Mouse (Mus musculus) midbrain, embryonic 10.5 days (tissue): ENCODE data around the gene Arhgef38. TPM values are rescaled to one million over a fixed set of nuclear protein-coding genes. Genes with fewer than 3 reads are reported as not detected.

ENCODE experiments used
- DNase-seq: peaks from one replicate; pipeline ENCODE4 v3.0.0-alpha.2; 2017; ENCODE audit warnings: low spot score
- H3K27ac ChIP-seq: fragments of 300-500 bp; sonication (generic); replicated peaks from 2 replicates; pipeline ENCODE4 v1.5.1; 2016; ENCODE audit warnings: mild to moderate bottlenecking
- H3K27me3 ChIP-seq: fragments of 300-500 bp; sonication (generic); 2 replicates; pipeline ENCODE4 v1.6.1; 2016; ENCODE audit warnings: low read depth, mild to moderate bottlenecking; ENCODE audit not compliant: poor library complexity, severe bottlenecking
- H3K36me3 ChIP-seq: fragments of 300-500 bp; sonication (generic); 2 replicates; pipeline ENCODE4 v1.6.1; 2016; ENCODE audit warnings: mild to moderate bottlenecking, moderate library complexity
- H3K4me1 ChIP-seq: fragments of 300-500 bp; sonication (generic); 2 replicates; pipeline ENCODE4 v1.6.1; 2016
- H3K4me3 ChIP-seq: fragments of 300-500 bp; sonication (generic); 2 replicates; pipeline ENCODE4 v1.5.1; 2016; ENCODE audit warnings: mild to moderate bottlenecking, moderate library complexity
- H3K9me3 ChIP-seq: fragments of 300-500 bp; sonication (generic); replicated peaks from 2 replicates; pipeline ENCODE4 v1.6.1; 2016; ENCODE audit warnings: mild to moderate bottlenecking
- WGBS: fragments of 180-500 bp; shearing (Covaris S2); methylation state at CpG from one replicate; pipeline ENCODE4 v1.1.7; 2016; 5-methylcytosine and 5-hydroxymethylcytosine counted together
- polyA plus RNA-seq: library from polyadenylated mRNA; unstranded; fragments of >200 nt; fragmentation: Nextera tagmentation; extraction: Ambion mirVana; gene quantifications from 2 replicates; pipeline ENCODE4 v1.2.1, GENCODE M21; 2016

The Arhgef38 gene
- polyA plus RNA-seq, 1 experiment from 2014 or later, result not detected

DNA sequence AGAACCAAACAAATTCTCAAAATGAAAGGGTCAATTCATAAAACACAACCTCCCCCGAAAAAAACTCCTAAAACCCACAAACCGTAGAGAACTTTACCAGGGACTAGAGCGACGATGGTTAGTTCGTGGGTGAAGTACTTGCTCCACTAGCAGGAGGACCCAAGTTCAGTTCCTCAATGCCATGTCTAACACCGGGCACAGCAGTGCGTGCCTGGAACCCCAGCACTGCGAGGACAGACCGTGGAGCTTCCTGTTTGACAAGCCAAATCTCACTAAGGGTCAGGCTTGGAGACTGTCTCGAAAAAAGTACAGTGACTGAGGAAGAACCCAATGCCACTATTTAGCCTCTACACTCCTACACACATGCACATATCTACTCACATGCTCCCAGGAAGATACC lies 159.2 kb downstream of the Arhgef38 start:
- no peaks in the 10 kb centered on the region for H3K9me3 ChIP-seq
- H3K4me3 ChIP-seq, result no peak overlapping the region
- H3K36me3 ChIP-seq, result peaks cover 67% of the 10 kb centered on the region
- H3K27me3 ChIP-seq, result no peaks in the 10 kb centered on the region
- WGBS, result 94% methylated on average over 10 of the region's 10 CpGs
- H3K27ac ChIP-seq, result no peak overlapping the region
- no peak for DNase-seq
- H3K4me1 ChIP-seq, result no peaks in the 10 kb centered on the region

Other genes with a start within 250 kb of the Arhgef38 start
- 22.7 and 26.0 TPM in 2 replicates for gene Ints12, start 143.1 kb downstream of the Arhgef38 start, polyA plus RNA-seq
- 8.0 and 8.3 TPM in 2 replicates for gene Gstcd, start 142.9 kb downstream of the Arhgef38 start, polyA plus RNA-seq
- gene Ppa2, start 75.2 kb upstream of the Arhgef38 start, polyA plus RNA-seq, result 87.6 and 91.6 TPM in 2 replicates